Mouse (Mus musculus) R1 (cell line): ENCODE measurements around the gene Aldh16a1.
"Not testable (repeated sequence)": the region's sequence is repeated elsewhere in the genome, so short reads cannot be mapped to it uniquely, and the experiment has no call there.

Experiments
- DNase-seq: peaks from one replicate; pipeline ENCODE4 v3.0.0-alpha.2; 2018; ENCODE audit warnings: low read depth, low spot score

Gene Aldh16a1

DNA sequence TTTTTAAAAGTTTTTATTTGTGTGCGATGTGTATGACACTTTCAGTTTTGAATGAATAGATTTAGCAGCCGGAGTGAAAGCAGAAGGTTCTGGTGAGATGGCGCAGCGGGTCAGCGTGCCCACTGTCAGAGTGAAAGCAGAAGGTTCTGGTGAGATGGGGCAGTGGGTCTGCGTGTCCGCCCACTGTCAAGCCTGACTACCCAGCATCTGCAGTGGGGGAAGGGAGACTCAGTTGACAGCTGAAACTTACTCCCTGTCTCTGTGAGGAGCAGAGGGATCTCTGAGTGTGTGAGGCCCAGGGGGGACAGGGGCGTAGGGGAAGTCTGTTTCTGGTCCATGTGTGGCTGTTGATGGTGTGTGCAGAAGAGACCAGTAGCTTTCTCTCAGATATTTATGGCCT, 36.8 kb downstream of the Aldh16a1 start:
- DNase-seq: no peak

DNA sequence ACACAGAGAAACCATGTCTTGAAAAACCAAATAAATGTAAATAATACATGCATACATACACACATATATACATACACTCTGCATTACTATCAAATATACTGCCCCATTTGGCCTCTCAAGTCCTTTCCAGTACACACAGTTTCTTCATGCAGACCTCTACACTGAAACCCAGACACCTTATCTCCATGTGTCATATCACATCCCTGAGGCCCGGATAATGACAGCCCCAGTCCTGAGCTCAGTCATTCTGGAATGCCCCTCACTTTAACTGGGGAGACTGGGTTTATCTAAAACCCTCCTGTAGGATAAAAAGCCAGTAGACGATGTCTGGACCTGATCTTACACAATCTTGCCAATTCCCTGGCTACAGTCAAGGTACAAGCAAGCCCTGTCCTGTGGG, 40.9 kb downstream of the Aldh16a1 start:
- no peak for DNase-seq

DNA sequence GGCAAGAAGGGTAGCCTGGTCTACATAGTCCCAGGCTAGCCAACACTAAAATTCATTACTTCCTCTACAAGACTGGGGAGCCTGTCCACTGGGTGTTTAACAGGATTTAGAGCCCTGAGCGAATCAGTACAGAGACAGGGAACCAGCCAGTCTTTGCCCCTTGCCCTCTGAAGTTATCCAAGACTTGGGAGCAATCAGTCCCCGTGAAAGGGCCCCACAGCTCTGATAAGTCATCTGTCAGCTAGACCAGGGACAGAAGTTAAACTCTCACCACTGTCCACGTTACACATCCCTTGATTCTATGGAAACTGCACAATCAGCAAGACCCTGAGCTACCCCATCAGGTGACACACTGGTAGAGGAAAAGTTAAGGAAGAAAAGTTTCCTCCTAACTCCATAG, 41.9 kb downstream of the Aldh16a1 start:
- DNase-seq: no peak

DNA sequence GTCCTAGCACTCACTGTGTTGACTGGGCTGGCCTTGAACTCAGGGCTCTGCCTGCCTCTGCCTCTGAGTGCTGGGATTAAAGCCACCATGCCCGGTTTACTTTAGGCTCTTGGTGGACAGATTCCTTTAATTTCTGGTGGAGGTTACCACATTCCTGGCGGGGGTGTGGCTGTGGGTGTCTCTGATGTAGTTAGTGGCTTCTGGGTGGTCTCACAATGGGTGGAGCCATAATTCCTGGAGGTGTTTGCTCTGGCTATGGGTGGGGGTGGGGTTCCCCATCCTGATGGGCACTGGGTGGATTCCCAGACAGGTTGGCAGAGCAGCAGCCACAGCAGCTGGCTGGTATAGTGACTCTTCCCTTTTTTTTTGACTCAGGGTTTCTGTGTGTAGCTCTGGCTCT, 42.4 kb downstream of the Aldh16a1 start:
- peak; percentile 94 for DNase-seq

DNA sequence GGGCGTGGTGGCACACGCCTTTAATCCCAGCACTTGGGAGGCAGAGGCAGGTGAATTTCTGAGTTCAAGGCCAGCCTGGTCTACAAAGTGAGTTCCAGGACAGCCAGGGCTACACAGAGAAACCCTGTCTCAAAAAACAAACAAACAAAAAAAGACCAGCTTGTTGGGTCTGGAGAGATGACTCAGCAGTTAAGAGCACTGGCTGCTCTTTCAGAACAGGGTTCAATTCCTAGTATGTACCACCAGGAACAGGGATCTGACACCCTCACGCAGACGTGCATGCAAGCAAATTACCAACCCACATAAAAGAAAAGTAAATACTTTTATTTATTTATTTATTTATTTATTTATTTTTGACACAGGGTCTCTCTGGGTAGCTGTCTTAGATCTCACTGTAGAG, 44.3 kb downstream of the Aldh16a1 start:
- peak; percentile 60 for DNase-seq

DNA sequence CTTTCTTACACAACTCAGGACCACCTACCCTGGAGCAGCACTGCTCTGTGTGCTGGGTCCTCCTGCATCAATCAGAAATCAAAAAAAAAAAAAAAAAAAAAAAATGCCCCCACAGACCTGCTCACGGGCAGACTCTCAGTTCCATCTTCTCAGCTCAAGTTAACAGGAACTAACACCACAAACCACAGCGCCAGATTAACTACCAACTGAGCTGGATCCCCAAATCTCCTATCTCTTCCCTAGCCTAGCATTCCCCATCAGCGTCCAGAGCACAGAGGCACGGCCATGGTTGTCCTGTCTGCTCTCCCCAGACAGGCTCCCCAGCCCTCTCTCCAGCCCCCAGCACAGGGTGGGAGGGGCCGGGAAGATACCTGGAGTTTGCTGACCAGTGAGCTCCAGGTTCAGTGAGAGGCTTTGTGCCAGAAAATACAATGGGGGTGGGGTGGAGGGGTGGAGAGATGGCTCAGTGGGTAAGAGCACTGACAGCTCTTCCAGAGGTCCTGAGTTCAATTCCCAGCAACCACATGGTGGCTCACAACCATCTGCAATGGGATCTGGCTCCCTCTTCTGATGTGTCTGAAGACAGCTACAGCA, 47.2 kb downstream of the Aldh16a1 start:
- peak; percentile 53 for DNase-seq

DNA sequence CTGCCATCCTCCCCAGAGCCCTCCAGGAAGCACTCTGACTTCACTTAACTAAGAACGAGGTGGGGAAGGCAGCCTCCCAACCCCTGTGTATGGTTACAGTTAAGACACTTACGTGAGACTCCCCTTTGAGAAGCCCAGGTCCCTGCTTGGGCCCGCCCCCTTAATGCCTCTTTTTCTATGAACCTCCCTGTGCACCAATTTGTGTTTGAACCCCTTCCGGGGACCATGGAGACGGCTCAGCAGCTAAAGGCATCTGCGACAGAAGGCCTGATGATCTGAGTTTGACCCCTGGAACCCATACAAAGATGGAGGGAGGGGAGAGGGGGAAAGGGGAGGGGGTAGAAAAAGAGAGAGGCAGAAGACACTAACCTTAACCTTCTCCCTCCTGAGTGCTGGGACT, 47.9 kb downstream of the Aldh16a1 start:
- DNase-seq: peak; percentile 59

DNA sequence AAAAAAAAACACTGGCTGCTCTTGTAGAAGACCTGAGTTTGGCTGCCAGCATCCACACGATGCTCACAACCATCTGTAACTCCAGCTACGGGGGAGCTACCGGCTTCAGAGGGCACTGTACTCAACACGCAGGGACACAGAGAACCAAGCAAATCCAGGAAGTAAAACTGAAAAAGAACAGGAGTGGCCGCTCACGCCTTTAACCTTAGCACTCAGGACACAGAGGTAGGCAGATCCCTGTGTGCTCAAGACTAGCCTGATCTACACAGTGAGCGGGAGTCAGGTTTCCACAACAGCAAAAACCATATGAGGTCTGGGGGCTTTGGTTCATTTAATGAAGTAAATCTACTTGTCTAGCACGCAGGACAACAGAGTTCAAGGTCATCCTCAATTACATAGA, 48.9 kb downstream of the Aldh16a1 start:
- peak; percentile 44 for DNase-seq

DNA sequence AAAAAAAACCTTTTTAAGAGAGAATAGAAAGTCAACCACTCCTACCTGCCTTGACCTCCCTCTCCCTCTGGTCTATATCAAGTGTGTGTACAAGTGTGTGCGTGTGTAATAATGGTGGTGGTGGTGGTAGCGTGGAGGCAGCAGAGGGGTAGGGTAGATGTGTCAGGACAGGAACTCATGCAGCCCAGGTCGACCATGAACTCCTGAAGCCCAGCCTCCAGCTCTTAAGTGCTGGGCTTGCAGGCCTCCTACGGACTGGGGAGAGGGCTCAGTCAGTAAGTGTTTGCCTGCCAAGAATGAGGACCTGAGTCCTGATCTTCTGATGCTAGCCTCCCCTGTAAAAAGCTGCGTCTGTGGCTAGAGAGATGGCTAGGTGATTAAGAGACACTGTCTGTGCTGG, 49.4 kb downstream of the Aldh16a1 start:
- no peak for DNase-seq

DNA sequence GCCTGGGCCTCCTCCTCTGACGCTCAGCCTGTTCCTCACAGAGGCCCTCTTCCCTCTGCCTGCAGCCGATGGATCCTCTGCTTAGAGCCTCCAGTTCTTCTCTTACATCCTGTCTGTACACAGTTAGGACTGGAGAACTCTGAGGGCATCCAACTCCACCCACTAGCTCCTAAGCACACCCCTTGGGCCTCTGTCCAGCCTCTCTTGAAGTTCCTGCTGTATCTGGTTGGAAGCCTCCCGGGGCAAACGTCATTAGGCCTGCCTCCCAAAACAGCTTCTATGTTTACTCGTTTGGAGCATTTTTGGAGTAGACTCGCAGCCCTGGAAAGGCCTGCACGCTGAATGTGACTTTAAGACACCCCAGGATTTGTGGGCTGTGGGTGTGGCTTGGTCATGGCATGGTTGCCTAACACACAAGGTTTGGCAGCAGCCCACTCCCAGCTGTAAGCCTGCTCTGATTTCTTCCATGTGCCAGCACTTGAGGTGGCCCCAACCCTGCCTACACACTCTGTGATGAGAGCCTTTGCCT, 50.7 kb downstream of the Aldh16a1 start, which contains the start of gene Fcgrt:
Gene Fcgrt, minus strand, starts transcription at position 200 of the 529 bp plus-strand sequence.
- DNase-seq: peak; percentile 78

DNA sequence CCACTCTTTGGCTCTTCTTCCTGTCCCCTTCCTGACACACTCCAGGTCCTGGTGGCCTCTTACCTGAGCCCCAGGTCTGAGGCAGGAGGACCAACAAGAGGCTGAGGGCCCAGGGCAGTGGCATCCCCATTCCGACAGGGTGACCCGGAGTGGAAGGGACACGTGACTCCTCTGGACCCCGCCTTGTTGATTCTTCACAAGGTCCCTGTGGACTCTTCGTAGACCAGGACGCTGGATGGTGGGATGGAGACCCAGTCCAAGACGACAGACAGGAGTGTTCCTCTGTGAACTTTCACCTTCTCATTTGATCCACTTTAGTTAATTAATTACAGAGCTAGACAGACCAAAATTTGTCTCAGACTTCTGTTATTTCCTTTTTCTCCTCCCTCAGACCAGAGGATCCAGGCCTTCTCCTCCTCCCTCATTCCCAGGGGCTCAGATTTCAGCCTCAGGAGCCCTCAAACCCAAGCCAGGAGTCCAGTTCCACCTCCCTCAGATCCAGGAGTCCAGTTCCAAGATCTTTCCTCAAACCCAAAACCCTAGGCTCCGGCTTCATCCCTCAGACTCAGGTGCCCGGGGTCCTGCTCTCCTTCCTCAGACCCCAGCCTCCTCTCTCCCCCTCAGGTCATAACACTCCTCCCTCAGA, 51.3 kb downstream of the Aldh16a1 start:
- no peak for DNase-seq

DNA sequence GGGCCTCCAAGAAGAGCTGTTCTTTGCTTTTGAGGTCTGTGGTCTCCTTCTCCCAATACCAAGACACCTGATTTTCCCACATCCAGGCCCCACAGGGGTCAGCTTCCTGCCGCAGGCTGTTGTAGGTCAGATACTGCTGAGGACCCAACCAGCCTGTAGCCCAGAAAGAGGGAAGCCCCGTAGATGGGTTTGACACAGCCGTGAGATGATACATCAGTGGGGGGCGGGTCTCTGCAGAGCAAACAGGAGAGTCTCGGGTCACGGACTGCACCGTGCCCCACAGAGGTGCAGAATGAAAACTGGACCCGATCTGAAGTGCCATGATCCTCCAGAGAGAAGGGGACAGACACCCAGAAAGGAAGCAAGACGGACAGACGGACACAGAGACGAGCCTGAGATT, 51.9 kb downstream of the Aldh16a1 start:
- no peak for DNase-seq

DNA sequence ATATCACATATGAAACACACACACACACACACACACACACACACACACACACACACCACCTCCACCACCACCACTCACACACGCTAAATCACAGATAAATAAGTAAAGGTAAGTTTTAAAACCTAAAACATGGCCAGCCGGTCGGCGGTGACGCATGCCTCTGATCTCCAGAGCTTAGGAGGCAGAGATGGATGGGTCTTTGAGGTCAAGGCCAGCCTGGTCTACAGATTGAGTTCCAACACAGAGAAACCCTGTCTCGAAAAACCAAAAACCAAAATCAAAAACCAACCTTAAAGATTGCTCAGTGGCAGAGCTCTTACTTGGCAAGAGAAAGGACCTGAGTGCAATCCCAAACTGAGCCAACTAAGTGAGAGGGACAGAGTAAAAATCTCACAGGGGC, 54.3 kb downstream of the Aldh16a1 start:
- DNase-seq: no peak

DNA sequence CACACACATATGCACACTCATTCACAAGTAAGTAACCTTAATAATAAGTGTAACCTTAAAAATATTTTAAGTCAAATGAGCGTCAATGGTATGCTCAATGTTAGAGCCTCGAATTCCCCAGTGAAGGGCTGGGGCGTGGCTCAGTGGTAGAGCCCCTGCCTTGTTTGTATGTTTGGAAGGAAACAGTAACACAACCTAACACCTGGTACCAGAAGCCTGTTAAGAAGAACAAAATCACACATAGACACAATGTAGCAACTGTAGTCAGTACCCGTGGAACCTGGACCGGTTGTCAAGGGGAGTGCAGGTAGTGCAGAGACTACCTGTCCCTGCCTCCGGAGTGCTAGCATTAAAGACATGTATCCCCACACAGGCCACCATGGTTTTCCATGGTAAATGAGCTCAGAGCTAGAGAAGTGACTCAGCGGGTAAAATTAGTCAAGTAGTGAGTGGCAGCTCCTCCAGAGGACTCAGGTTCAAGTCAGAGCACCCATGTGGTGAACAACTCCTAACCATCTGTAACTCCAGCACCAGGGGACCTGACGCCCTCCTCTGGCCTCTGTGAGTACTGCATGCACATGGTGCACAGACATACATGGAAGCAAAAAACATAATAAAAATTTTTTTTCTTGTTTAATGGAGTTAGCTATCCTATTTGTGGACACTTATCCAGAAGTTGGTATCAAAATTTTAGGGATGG, 55.7 kb downstream of the Aldh16a1 start:
- peak; percentile 84 for DNase-seq

DNA sequence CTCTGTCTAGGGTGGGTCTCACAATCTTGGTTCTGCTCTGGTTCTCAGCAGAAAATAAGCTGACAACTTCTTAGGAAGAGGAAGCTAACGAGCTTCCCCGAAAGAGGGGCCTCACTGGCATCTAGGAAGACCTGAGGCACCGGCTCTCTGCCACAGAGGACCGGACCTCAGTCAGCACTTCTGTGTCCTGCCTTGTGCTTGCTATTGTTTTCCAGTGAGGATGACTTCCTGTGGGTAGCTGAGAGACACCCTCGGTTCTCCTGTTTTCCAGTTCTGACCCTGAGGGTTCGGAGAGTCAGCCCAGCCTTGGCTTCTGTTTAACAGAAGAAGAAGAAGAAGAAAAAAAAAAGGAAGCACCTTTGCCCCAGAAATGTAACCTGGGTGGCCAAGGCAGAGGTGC, 56.9 kb downstream of the Aldh16a1 start:
- no peak for DNase-seq

DNA sequence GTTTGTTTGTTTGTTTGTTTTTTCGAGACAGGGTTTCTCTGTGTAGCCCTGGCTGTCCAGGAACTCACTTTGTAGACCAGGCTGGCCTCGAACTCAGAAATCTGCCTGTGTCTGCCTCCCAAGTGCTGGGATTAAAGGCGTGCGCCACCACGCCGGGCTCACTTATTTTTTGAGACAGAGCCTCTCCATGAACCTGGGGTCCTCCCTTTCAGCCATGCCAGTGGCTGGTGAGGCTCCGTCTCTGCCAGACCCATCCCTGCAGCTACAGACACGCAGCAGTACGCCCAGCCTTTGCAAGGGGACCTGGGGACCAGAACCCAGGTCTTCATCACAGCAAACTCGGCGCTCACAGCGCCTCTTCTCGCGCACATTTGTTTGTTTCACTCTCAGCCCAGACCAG, 58.4 kb downstream of the Aldh16a1 start:
- not testable (repeated sequence) for DNase-seq

DNA sequence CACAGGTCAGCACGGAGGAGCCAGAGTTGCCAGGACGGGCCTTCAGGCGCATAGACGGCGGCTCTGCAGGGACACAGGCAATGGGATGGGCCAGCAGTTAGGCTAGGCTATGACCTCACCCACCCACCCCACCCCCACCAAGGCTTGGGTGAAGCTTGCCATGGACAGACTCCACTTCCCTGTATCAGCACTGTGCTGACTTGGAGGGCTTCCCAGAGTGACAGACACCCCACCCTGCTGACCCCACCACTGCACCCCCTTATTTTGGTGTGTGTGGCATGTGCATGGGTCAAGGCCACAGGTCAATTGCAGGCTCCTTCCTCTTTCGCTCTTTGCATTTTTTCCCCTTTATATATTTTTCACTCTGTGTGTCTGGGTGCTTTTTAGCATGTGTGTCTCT, 59.0 kb downstream of the Aldh16a1 start:
- DNase-seq: no peak

DNA sequence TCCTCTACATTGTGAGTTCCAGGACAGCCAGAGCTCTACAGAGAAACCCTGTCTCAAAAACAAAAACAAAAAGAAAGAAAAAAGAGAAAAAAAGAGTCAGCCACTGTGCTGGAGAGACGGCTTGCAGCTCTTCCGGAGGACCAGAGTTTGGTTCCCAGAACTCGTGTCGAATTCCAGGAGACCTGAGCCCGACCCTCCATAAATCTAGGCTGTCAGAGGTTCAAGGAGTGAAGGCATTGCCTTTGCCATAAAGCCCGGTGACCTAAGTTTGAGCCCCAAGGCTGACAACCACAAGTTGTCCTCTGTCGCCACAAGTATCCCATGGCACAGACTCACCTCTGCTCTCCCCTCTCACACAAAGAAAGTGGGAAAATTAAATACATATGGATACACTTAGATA, 60.3 kb downstream of the Aldh16a1 start:
- no peak for DNase-seq

DNA sequence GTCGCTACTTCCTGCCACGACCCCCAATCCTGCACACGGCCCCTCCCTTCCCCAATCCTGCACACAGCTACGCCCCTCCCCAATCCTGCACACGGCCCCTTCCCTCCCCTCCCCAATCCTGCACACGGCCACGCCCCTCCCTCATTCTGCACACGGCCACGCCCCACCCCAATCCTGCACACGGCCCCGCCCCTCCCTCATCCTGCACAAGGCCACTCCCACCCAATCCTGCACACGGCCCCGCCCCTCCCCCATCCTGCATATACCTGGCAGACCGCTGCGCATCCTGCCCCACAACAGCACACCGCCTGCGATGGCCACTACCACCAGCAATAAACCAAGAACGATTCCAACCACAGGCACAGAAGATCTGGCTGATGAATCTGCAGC, 60.9 kb downstream of the Aldh16a1 start:
- peak; percentile 83 for DNase-seq

DNA sequence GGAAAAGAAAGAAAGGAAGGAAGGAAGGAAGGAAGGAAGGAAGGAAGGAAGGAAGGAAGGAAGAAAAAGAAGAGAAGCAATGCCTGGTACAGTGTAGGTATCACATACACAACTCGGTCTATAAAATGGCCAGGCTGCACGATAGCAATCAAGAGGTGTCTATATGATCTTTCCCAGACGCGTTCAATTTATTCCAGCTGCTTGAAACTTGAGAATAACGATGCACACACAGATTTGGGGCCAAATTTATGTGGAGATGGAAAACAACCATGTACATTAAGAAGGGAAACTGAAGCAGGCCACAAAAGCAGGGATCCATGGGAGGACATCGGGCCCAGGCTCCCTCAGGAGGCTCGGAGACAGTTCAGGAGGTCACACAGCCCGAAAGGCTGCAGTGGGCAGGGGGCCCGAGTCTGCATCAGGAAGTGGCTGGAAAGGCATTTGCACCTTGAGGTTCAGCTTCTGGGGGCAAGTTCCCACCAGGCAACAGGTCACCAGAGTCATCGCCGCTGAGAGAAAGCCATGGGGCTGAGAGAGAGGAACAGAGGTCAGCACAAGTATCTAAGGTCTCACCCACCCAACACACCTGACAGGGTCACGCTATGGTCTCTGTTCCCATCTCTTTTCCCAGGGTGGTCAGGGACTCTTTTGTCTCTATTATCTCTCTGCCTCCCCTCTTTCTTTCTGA, 61.4 kb downstream of the Aldh16a1 start:
- DNase-seq: no peak

DNA sequence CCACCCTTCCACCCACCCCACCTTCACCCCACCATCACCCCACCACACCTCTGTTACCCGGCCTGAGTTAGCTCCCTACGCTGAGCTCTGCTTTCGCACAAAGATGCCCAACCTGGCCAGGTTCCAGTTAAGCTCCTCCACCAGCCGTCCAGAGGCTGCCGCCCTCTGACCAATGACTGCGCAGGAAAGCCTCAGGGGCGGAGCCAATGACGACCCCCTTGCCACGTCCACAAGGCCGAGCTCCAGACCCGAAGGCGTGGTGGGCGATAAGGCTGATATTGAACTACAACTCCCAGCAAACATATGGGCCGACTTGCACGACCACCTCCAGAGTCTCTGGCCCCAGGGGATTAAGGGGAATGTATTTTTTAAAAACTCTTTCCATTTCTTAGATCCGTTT, 62.3 kb downstream of the Aldh16a1 start, which contains the start of gene Rcn3:
Gene Rcn3, minus strand, starts transcription at position 174 of the 400 bp plus-strand sequence.
- DNase-seq: peak; percentile 92
